Mouse (Mus musculus): ENCODE measurements around the gene Fam208a.

DNA sequence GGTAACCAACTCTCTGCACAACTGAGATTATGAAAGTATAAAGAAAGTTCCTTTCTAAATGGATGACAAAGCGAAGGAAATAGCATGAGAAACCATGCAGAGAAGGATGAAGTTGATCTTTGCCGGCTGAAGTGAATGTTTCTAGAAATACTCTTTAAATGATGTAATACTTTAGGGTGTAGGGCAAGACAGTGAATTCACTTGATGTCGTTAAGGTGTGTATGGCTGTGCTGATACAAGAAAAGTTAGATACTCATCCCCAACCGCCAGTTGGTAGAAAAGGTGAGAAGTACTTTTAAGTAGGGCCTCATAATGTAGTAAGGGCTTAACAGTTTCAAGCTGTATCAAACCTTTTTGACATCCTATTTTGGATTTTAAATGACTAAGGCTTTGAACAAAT, 1.6 kb downstream of the Fam208a start:
- TF ChIP-seq CTCF (IDR thresholded peaks at IDR 0.05; ENCODE audit: borderline replicate concordance, extremely low read depth, insufficient read depth, insufficient read length) (no peak), POLR2A (IDR thresholded peaks at IDR 0.05; ENCODE audit: borderline replicate concordance, extremely low read depth, insufficient read depth, insufficient read length, poor library complexity, severe bottlenecking) (no peak)
